ENCODE assay signal across 15 mouse cellular contexts in the genomic region with DNA sequence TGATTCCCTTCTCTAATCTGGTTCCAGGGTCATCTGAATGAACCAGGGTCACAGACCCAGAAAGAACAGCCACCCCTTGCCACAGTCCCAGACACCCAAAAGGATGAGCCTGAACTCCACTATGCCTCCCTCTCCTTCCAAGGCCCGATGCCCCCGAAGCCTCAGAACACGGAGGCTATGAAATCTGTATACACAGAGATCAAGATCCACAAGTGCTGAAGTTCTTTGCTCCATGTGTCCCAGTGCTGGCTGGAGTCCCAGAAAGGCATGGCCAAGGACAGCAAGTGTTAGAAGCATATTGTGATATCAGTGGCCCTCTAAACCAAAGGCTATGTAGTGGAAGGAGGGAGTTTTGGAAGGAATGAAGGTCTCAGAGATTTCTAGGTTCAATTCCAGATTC. TPM values are rescaled to one million over a fixed set of nuclear protein-coding genes. Genes with fewer than 3 reads are reported as not detected.
"Had no signal": no experiment of that assay in that cellular context is flagged by ENCODE, and none has a peak within 500 bp of the region (broad histone marks: within the 10 kb centered on the region; RNA-seq: fewer than 3 reads in every experiment).

No protein-coding gene starts in this region.

- H3K4me1 ChIP-seq: limb, embryonic 13.5 days; neural tube, embryonic 15.5 days had no signal

- H3K4me2 ChIP-seq: limb, embryonic 13.5 days; liver, embryonic 13.5 days; midbrain, embryonic 13.5 days; neural tube, embryonic 15.5 days had no signal

- H3K27me3 ChIP-seq: limb, embryonic 13.5 days; liver, embryonic 13.5 days; midbrain, embryonic 13.5 days; neural tube, embryonic 15.5 days had no signal

- DNase-seq: kidney, adult 11 months; kidney, postnatal 14 days; liver, embryonic 13.5 days; lung, adult 18-20 months; lung, postnatal 36 days; right cerebral cortex, adult 18-20 months; right cerebral cortex, postnatal 25 days; thymus, postnatal 14 days had no signal

- ATAC-seq: midbrain, embryonic 13.5 days had no signal

- H3K9me3 ChIP-seq: limb, embryonic 13.5 days; liver, embryonic 13.5 days; midbrain, embryonic 13.5 days; neural tube, embryonic 15.5 days had no signal

- H3K9ac ChIP-seq: limb, embryonic 13.5 days; liver, embryonic 13.5 days; midbrain, embryonic 13.5 days; neural tube, embryonic 15.5 days had no signal

- H3K36me3 ChIP-seq: limb, embryonic 13.5 days; liver, embryonic 13.5 days; midbrain, embryonic 13.5 days; neural tube, embryonic 15.5 days had no signal

- H3K4me3 ChIP-seq: limb, embryonic 13.5 days; liver, embryonic 13.5 days; midbrain, embryonic 13.5 days; myocyte; neural tube, embryonic 15.5 days had no signal

- H3K27ac ChIP-seq: limb, embryonic 13.5 days; liver, embryonic 13.5 days; midbrain, embryonic 13.5 days; neural tube, embryonic 15.5 days; stomach, postnatal 0 days had no signal

RNA-seq across cellular contexts. Expression of a gene that starts 7.4 kb away (rescaled TPM):
- polyA plus RNA-seq: kidney, embryonic 14.5 days; myocyte had no signal

RNA-seq across cellular contexts. Expression of a gene that starts 49.4 kb away (rescaled TPM):
- total RNA-seq: left cerebral cortex, postnatal 36 days had no signal
